Mouse (Mus musculus) stomach, postnatal 0 days (tissue): Measurements from ENCODE around the gene Wipf1.

Experiments
- CTCF ChIP-seq: IDR thresholded peaks from 2 replicates; pipeline ENCODE4 v1.5.1; 2016; ENCODE audit warnings: antibody characterized with exemption, low read depth, mild to moderate bottlenecking, moderate library complexity
- EP300 ChIP-seq: optimal IDR thresholded peaks from 2 replicates; pipeline ENCODE3; 2016; ENCODE audit warnings: antibody characterized with exemption

DNA sequence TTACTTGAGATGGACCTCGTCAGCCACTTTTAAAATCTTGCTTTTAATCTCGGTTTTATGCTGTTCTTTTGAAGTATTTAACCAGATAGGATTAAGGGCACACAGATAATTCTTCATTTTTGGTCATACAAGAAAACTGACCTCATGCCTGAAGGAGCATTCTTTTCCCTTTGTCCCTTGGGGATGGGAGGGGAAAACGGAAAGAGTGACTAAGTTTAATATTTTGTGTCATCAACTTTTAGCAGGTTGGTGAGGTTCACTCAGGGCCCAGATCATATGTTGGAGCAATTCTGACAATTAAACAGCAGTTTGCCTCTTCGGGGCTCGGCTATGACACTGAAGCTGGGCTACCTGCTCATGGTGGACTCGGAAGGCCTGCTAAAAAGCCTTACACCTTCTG is 60.0 kb downstream of the Wipf1 start:
- no peak for TF ChIP-seq CTCF
- no peak for TF ChIP-seq EP300
